In genomic region chr1:187779589-187780178, GRCm38 (mm10) we compare ENCODE assay signal across 17 mouse cellular contexts.
DNase-seq lines count a peak whose midpoint lies in the region; ATAC-seq and TF ChIP-seq lines count a peak whose summit lies in the region.
"Had no signal": no experiment of that assay in that cellular context is flagged by ENCODE, and none has a peak within 500 bp of the region (broad histone marks: within the 10 kb centered on the region; RNA-seq: fewer than 3 reads in every experiment).

No protein-coding gene starts in this region.

- no peaks in the 10 kb centered on the region for H3K27me3 ChIP-seq in hindbrain, embryonic 12.5 days
- H3K27me3 ChIP-seq in hindbrain, postnatal 0 days (ENCODE audit: insufficient read depth, low read length) = no peaks in the 10 kb centered on the region
- no peaks in the 10 kb centered on the region for H3K27me3 ChIP-seq in embryonic facial prominence, embryonic 12.5 days
- H3K27me3 ChIP-seq in limb, embryonic 14.5 days (ENCODE audit: control insufficient read depth, insufficient read depth, low read length) = no peaks in the 10 kb centered on the region
- H3K27me3 ChIP-seq: embryonic facial prominence, embryonic 13.5 days; forebrain, embryonic 13.5 days; lung, embryonic 15.5 days had no signal

- no peak overlapping the region for H3K9ac ChIP-seq in hindbrain, embryonic 12.5 days
- H3K9ac ChIP-seq in hindbrain, postnatal 0 days (replicated peaks; ENCODE audit: low read length) = no peak overlapping the region
- H3K9ac ChIP-seq in embryonic facial prominence, embryonic 12.5 days = no peak overlapping the region
- H3K9ac ChIP-seq in limb, embryonic 14.5 days (ENCODE audit: low read depth, low read length, severe bottlenecking) = no peak overlapping the region
- H3K9ac ChIP-seq: embryonic facial prominence, embryonic 13.5 days; forebrain, embryonic 13.5 days; lung, embryonic 15.5 days had no signal

- TF ChIP-seq POLR2A in limb, embryonic 14.5 days (IDR thresholded peaks at IDR 0.05; ENCODE audit: borderline replicate concordance, extremely low read depth, insufficient read depth, insufficient read length) = no peak

- no peak overlapping the region for H3K27ac ChIP-seq in hindbrain, embryonic 12.5 days
- no peak overlapping the region for H3K27ac ChIP-seq in hindbrain, postnatal 0 days
- no peak overlapping the region for H3K27ac ChIP-seq in embryonic facial prominence, embryonic 12.5 days
- H3K27ac ChIP-seq in limb, embryonic 14.5 days (replicated peaks; ENCODE audit: low read depth, low read length) = no peak overlapping the region
- H3K27ac ChIP-seq: embryonic facial prominence, embryonic 13.5 days; forebrain, embryonic 13.5 days; kidney, postnatal 0 days; lung, embryonic 15.5 days had no signal

- H3K4me3 ChIP-seq in hindbrain, embryonic 12.5 days = no peak overlapping the region
- no peak overlapping the region for H3K4me3 ChIP-seq in hindbrain, postnatal 0 days (ENCODE audit: low read length)
- no peak overlapping the region for H3K4me3 ChIP-seq in embryonic facial prominence, embryonic 12.5 days
- no peak overlapping the region for H3K4me3 ChIP-seq in limb, embryonic 14.5 days (replicated peaks; ENCODE audit: low read length)
- H3K4me3 ChIP-seq: embryonic facial prominence, embryonic 13.5 days; forebrain, embryonic 13.5 days; lung, embryonic 15.5 days had no signal

- 0 out of 2 replicates have a peak, but pooled peaks cover 2% of the 10 kb centered on the region for H3K4me1 ChIP-seq in hindbrain, embryonic 12.5 days
- H3K4me1 ChIP-seq in hindbrain, postnatal 0 days (ENCODE audit: insufficient read depth, low read length) = no peaks in the 10 kb centered on the region
- H3K4me1 ChIP-seq in embryonic facial prominence, embryonic 12.5 days = 0 out of 2 replicates have a peak, but pooled peaks cover 2% of the 10 kb centered on the region
- H3K4me1 ChIP-seq in limb, embryonic 14.5 days (ENCODE audit: control insufficient read depth, insufficient read depth, low read length) = peaks cover 8% of the 10 kb centered on the region; the same call in 1 of the 2 replicates
- H3K4me1 ChIP-seq: embryonic facial prominence, embryonic 13.5 days; lung, embryonic 15.5 days had no signal

- no peak overlapping the region for H3K4me2 ChIP-seq in hindbrain, embryonic 12.5 days (replicated peaks)
- H3K4me2 ChIP-seq in hindbrain, postnatal 0 days (ENCODE audit: low read depth, low read length) = no peak overlapping the region
- H3K4me2 ChIP-seq in embryonic facial prominence, embryonic 12.5 days (replicated peaks) = no peak overlapping the region
- H3K4me2 ChIP-seq in limb, embryonic 14.5 days (replicated peaks; ENCODE audit: low read depth, low read length, severe bottlenecking) = no peak overlapping the region
- H3K4me2 ChIP-seq: embryonic facial prominence, embryonic 13.5 days; forebrain, embryonic 13.5 days; liver, embryonic 11.5 days; lung, embryonic 15.5 days had no signal

- H3K9me3 ChIP-seq in hindbrain, embryonic 12.5 days (replicated peaks) = no peaks in the 10 kb centered on the region
- H3K9me3 ChIP-seq in hindbrain, postnatal 0 days (ENCODE audit: low read length) = no peaks in the 10 kb centered on the region
- no peaks in the 10 kb centered on the region for H3K9me3 ChIP-seq in embryonic facial prominence, embryonic 12.5 days
- H3K9me3 ChIP-seq in limb, embryonic 14.5 days (ENCODE audit: control insufficient read depth, low read length) = no peaks in the 10 kb centered on the region
- H3K9me3 ChIP-seq: embryonic facial prominence, embryonic 13.5 days; lung, embryonic 15.5 days had no signal

- WGBS in hindbrain, embryonic 12.5 days = 38% methylated on average over 10 of the region's 10 CpGs
- WGBS in hindbrain, postnatal 0 days = 56% methylated on average over 10 of the region's 10 CpGs
- WGBS in embryonic facial prominence, embryonic 12.5 days = 30% methylated on average over 10 of the region's 10 CpGs
- 25% methylated on average over 10 of the region's 10 CpGs for WGBS in limb, embryonic 14.5 days

- no peak for DNase-seq in hindbrain, postnatal 0 days (ENCODE audit: low spot score)
- peak; percentile 6 for DNase-seq in brain, adult 2 months (ENCODE audit: low read depth, low spot score)
- peak; percentile 51 for DNase-seq in limb, embryonic 14.5 days (ENCODE audit: low spot score)
- no peak for DNase-seq in right cerebral cortex, adult 18-20 months
- DNase-seq in testis, postnatal 10 days (ENCODE audit: low spot score) = no peak
- DNase-seq in right cerebral cortex, postnatal 25 days = no peak
- DNase-seq: adrenal gland, adult 2 months; cerebellum, adult 9-11 months; heart, postnatal 10 days had no signal

- no peak for TF ChIP-seq CTCF in hindbrain, postnatal 0 days (IDR thresholded peaks at IDR 0.05; ENCODE audit: low read depth)

- peak; percentile 75 for ATAC-seq in hindbrain, embryonic 12.5 days (ENCODE audit: low FRiP score)
- ATAC-seq in hindbrain, postnatal 0 days = no peak
- ATAC-seq in embryonic facial prominence, embryonic 12.5 days (ENCODE audit: insufficient number of reproducible peaks, insufficient read depth, low FRiP score, low TSS enrichment) = 0 out of 2 replicates have a peak, but pooled peaks have one; percentile 35
- ATAC-seq in limb, embryonic 14.5 days (ENCODE audit: low FRiP score, low read depth) = peak; percentile 67; the same call in 1 of the 2 replicates
- ATAC-seq: forebrain, embryonic 13.5 days had no signal

- H3K36me3 ChIP-seq in hindbrain, embryonic 12.5 days = no peaks in the 10 kb centered on the region
- H3K36me3 ChIP-seq in hindbrain, postnatal 0 days (ENCODE audit: insufficient read depth, low read length) = no peaks in the 10 kb centered on the region
- no peaks in the 10 kb centered on the region for H3K36me3 ChIP-seq in embryonic facial prominence, embryonic 12.5 days
- no peaks in the 10 kb centered on the region for H3K36me3 ChIP-seq in limb, embryonic 14.5 days (ENCODE audit: control insufficient read depth, insufficient read depth, low read length)
- H3K36me3 ChIP-seq: embryonic facial prominence, embryonic 13.5 days; G1E; lung, embryonic 15.5 days had no signal

Comparison
In these comparisons a context has a peak if more than half of its experiments do, and no peak if none do; other contexts are left out.
1. DNase-seq: peak in brain, adult 2 months (single experiment) and limb, embryonic 14.5 days (single experiment); none in hindbrain, postnatal 0 days (single experiment), right cerebral cortex, adult 18-20 months (single experiment), testis, postnatal 10 days (single experiment) and right cerebral cortex, postnatal 25 days (single experiment).